Mouse (Mus musculus): ENCODE measurements around the gene Islr2.
"Not testable (repeated sequence)": the region's sequence is repeated elsewhere in the genome, so short reads cannot be mapped to it uniquely, and the experiment has no call there.

The Islr2 gene

GRCm38 (mm10) chr9:58203516-58204447 is at the start of gene Islr2, which contains the start of gene Islr:
Gene Islr2, minus strand, starts transcription at chr9:58204319.
Gene Islr, minus strand, starts transcription at chr9:58204306.
- no peak for DNase-seq (ENCODE audit: low read depth, low spot score)

- not testable (repeated sequence) for DNase-seq (ENCODE audit: low read depth, low spot score)
Observed at GRCm38 (mm10) chr9:58253805-58254122, 49.6 kb upstream of the Islr2 start.

DNA sequence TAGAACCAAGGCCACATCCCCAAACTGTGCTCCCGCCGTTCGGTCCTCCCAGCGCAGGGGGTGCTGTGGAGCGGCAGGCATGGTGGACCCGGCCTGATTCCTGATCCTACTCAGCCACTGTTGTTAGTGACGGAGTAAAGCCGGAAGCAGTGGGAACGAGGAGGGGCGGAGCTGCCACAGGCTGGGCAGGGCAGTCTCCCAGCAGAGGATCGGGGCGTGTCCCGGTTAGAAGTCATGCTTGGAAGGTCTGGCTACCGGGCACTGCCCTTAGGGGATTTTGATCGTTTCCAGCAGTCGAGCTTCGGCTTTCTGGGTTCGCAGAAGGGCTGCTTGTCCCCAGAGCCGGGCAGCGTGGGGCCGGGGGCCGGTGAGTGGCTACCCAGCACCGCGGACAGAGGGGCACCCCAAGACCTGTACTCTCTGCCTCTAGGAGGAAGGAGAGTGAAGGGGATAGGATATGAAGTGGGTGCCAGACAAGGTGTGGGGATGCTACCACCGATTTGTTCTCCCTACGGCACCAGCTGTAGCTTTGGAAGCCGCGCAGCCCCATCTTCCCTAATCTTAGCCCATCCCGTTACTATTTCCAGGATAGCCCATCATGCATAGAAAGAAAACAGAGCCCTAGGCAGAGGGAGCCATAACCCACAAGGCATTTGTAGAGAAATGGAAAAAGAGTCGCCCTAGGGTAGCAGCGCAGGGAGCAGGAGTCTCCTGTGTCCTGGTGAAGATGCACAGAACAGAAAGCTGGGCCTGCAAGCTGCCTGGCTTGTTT is 49.1 kb upstream of the Islr2 start, which contains the start of gene Stoml1:
TSS of gene Stoml1 (plus strand) at position 132 of the 772 bp plus-strand sequence.
- peak; percentile 79 for DNase-seq (ENCODE audit: low read depth, low spot score)

GRCm38 (mm10) chr9:58250730-58251129 is 46.6 kb upstream of the Islr2 start:
- not testable (repeated sequence) for DNase-seq (ENCODE audit: low read depth, low spot score)

GRCm38 (mm10) chr9:58250322-58250721 is 46.2 kb upstream of the Islr2 start:
- DNase-seq (ENCODE audit: low read depth, low spot score) = no peak

DNA sequence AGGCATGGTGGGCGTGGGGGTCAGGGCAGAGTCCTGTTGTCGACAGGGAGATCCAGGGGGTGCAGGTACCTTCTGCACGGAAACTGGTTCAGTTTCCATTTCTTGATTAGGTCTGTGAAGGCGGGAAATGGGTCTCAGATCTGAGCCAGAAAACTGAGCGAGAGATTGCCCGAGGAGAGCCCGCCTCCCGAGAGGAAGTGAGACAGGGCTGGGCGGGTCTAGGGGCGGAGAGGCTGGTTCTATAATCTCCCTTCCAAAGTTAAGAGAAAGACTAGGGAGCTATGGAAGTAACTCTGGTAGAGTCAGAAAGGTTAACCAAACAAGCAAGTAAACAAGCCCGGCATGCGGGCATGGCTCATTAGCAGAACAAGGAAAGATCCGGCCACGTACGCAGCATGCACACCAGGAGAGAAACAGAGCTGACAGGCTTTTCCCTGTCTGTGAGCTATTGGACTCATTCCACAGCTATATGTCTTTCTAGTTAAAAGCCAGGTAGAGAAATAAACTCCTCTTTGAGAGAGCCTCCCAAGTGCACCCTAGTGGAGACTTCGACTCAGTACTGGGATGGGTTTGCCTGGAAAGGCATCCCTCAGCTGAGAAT is 45.6 kb upstream of the Islr2 start, which contains the start of gene Pml:
TSS of gene Pml (minus strand) at position 195 of the 601 bp plus-strand sequence.
- DNase-seq (ENCODE audit: low read depth, low spot score) = no peak

DNA sequence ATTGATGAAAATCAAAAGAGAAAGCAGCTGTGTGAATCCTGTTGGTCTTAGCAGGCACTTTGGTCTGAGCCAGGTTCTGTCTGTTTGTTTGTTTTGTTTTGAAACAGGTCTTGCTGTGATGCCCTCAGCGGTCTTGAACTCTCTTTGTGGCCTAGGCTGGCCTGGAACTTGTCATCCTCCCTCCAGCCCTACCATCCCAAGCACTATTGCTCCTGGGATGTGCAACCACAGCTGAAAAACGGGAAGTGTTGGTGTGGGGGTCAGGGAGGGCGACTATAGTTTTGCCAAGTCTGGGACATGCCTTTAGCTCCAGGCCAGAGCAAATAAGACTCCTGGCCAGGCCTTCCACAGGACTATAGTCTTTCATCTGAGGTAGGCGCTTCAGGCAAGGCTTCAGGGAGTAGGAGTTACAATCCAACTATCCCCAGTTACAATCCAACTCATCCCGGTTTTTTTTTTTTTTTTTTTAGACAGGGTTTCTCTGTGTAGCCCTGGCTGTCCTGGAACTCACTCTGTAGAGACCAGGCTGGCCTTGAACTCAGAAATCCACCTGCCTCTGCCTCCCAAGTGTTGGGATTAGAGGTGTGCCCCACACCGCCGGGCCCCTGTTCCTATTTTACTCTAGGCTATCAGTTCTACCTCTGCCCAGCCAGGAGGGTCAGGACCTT is 44.8 kb upstream of the Islr2 start:
- DNase-seq (ENCODE audit: low read depth, low spot score) = no peak

DNA sequence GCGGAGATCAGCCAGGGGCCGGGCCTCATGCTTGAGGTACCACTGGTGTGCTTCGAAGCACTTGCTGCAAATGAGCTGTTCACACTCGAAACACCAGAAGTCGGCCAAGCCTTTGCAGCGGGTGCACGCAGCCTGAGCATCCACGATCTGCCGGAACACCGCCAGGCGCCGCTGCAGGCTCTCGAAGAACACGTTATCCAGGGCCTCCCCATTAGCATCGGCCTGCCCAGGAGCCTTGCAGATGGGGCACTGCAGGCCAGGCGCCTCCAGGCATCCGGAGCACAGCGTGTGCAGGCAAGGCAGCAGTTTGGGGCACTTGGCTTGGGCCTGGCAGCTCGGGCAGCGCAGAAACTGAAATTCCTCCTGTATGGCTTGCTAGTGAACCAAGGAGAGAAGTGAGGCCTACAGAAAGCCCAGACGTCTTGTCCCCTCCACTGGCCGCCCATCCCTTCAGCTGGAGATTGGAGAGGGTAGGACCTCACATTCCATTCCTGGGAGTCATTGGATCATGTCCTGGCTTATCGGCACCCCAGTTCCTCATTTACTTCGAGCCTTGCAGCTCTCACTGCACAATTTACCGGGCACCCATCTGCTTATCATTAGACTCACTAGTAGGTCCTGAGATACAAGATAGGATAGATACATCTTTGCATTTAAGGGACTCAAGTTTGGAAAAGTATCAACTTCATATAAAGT is 43.1 kb upstream of the Islr2 start:
- no peak for DNase-seq (ENCODE audit: low read depth, low spot score)

DNA sequence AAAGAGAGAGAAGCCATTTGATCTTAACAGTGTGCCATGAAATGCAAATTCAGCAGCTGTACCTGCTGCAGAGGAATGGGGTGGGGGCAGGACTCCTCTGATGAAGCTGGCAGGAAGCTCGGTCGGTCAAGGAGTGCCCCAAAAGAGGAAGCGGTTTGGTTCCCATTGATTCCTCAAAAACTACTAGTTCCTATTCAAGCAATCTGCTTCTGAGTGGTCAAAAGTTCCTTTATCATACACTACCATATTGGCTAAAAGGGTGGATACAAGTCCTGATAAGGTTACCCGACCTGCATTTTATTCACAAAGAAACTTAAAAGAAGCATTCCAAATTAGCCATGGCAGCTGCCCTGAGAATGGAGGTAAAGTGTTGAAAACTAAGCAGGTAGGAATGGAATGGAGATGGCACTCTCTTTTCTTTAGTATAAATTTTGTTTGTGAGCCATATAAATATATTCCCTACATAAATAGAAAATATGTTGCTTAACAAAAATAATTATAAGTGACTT is 42.0 kb upstream of the Islr2 start:
- DNase-seq (ENCODE audit: low read depth, low spot score) = no peak

DNA sequence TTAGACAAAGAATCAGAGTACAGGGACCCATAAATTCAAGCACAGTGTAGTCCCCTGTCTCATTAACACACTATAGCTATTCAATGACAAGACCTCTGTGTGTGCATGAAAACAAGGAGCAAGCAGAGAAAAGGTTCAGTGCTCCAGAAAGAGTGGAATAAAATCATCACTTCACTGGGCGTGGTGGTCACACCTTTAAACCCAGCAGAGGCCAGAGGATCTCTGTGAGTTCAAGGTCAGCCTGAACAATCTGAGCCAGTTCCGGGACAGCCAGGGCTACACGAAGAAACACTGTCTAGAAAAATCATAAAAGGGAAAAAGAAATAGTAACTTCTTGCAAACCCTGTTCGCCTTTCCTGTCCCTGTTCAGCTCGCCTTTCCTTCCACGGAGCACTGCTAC is 39.6 kb upstream of the Islr2 start:
- no peak for DNase-seq (ENCODE audit: low read depth, low spot score)

GRCm38 (mm10) chr9:58242696-58243095 is 38.6 kb upstream of the Islr2 start:
- no peak for DNase-seq (ENCODE audit: low read depth, low spot score)

DNA sequence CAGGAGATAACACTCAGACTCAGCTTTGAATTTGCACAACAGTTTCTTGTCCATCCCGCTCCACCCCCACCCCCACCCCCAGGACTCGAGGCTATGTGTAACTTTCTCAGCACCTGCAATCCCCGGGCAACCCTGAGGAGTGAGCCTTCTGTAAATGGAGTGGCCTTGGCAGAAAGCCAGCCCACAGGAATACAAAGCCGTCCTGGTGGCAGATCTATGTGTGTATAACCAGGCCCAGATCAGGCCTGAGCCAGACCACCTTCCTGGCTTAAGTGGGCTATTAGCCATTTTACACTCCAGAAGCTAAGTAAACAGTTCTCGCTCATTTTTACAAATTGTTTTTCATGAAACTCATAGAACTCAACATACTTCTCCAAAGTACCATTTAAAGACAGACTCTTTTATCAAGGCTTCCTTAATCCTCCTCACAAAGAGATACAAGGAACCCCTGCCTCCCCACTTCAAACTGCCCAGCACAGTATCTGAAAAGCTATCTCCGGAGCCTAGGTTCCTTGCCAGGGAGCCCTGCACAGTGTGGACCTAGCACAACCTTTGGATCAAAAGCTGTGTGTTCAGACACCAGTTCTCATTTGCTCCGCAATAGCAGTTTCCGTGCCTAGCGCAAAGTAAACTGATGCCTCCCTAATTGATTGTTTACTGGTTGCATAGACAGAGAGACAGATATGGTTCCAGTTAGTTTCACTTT is 37.8 kb upstream of the Islr2 start:
- DNase-seq (ENCODE audit: low read depth, low spot score) = no peak

DNA sequence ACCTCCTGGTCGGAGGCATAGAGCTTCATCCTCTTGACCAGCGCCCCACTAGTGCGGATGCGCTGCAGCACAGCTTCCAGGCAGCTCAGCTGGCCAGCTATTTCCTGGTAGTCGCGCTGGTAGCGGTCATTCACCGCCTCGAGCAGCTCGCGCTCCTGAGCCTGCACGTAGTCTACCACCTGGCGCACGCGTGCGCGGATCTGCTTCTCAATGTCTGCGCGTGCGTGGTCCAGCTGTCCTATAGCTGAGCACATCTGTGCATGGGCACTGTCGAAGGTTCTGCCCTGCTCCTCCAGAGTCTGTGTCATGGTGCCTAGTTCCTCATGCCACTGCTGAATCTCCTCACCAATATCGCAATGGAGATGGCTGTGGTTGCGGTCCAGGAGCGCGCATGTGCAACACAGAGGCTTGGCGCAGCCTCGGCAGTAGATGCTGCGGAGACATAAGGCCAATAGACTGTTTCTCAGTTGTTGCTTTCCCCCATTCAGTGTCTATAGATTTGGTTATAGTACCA is 30.4 kb upstream of the Islr2 start:
- no peak for DNase-seq (ENCODE audit: low read depth, low spot score)

DNA sequence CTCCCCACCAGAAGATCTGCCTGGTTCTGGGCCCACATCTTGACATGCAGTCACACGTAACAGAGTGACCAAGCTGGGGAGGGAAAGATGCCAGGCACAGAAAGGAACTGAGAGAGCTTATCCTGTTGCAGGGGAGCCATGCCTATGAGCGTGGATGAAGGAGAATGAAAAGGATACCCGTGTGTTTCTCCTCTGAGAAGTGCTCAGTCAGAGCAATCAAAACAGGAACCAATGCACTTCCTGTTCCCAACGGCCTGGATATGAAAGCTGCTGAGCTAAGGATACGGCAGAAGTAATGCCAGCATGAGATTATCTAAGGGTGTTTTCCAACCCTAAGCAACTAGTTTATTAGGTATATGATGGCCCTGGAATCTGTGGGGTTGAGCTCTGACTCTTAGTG is 28.3 kb upstream of the Islr2 start:
- no peak for DNase-seq (ENCODE audit: low read depth, low spot score)

DNA sequence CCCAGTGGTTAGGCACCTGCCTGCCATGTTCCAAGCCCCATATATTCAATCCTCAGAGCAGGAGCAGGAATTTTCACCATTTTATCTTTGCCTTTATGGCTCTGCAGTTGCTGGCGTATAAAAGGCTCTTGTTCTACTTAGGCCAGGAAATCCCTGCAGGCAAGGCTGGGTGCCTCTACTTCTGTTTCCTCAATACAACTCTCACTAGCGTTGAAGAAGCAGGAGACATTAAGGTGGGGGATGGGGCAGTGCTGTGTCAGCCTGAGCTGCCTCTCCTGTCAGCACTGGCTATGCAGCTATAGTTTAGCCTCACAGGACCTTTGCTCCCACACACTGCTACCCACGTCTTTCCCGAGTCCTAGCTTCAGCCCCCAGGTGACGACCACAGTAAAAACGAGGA is 27.6 kb upstream of the Islr2 start:
- DNase-seq (ENCODE audit: low read depth, low spot score) = no peak

DNA sequence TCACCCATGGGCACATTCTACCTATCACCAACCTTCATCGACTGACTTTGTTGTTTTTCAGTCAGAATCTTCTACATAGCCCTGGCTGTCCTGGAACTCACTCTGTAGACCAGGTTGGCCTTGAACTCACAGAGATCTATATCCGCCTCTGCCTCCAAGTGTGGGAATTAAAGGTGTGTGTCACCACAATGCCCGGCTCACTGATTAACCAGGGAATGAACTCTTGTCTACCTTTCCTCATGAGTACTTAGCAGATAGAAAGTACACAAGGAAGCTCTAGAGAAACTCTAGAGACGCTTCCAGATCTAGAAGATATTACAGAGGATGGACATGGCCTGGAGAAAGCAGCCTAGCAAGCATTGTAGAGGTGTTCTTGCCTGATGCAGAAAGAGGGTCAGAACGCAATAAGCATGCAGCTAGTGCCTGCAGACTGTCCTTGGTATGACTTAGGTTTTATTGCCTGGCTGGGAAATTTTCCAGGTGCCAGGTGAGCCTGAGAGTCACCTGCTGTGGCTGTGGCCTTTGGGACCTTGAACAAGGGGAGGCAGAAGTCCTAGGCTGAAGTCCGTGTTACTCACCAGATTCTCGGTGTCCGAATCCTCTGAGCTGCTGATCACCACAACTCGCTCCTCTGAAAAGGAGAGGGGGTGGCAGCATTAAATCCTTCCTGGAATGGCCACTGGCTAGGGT is 24.8 kb upstream of the Islr2 start:
- no peak for DNase-seq (ENCODE audit: low read depth, low spot score)

DNA sequence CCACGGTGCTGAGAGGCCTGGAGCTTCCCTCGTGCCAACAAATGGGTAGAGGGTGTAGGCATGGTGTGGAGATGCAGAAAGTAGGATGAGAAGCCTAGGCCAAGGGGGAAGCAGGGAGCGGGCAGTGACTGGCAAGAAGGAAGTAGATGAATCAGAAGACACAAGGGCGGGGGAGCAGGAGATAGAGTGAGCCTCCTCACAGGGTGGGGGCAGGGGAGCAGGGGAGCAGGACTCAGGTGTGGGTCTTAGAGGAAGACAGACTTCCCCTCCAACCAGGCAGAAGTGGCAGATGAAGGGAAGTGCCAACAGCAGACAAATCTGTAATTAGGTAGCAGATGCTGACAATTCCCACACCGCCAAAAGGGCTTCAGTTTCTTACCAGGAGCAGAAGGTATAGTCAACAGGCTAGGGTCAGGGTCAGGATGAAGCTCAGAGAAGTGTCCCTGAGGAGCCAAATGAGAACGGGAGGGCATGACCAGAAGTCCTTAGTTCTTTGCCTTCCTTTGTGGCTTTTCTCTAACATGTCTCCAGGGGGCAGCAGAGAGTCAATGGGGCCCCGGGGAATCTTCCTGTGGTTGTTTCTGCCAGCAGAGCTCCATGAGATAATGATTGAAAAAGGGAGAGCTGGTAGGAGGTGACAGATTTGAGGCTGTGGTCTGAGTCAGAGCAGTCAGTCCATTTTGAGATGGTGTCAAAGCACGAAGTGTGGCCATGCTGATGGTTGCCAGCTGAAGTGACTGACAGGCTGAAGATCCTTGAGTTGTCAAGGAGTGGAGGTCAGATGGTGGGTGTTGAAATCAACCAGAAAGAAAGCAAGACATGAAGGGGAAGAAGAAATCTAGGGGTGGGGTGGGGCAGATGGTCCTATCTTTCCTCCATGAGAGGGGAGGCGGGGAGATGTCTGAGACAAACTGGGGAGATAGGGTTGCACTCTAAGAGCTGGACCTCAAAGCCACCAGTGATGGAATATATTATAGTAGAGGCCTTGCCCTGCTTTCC is 22.1 kb upstream of the Islr2 start:
- DNase-seq (ENCODE audit: low read depth, low spot score) = no peak

- DNase-seq (ENCODE audit: low read depth, low spot score) = no peak
Observed at GRCm38 (mm10) chr9:58224356-58224755, 20.2 kb upstream of the Islr2 start.

Measured in brain, embryonic 18.5 days (tissue).